Mouse (Mus musculus): ENCODE measurements at regions not wholly inside any gene's neighbourhood (a gene's known extent, or its start where the extent isn't known, plus 50 kb on each side); places are given as distances from the start of the nearest gene placed in this dataset.
"Not testable (repeated sequence)": the region's sequence is repeated elsewhere in the genome, so short reads cannot be mapped to it uniquely, and the experiment has no call there.

- Histone ChIP-seq H3K36me3 (ENCODE audit: insufficient read depth, low read length) (no peaks in the 10 kb centered on the region), H3K4me1 (replicated peaks; ENCODE audit: low read depth, low read length) (0 out of 2 replicates have a peak, but pooled peaks cover 4% of the 10 kb centered on the region), H3K4me3 (replicated peaks; ENCODE audit: low read length) (no peak overlapping the region), H3K27me3 (ENCODE audit: insufficient read depth, low read length) (peaks cover 7% of the 10 kb centered on the region), H3K9me3 (ENCODE audit: low read length) (peaks cover 15% of the 10 kb centered on the region)
- TF ChIP-seq NANOG (IDR thresholded peaks at IDR 0.05; ENCODE audit: borderline replicate concordance, low read length) (no peak), CTCF (conservative IDR thresholded peaks at IDR 0.05; ENCODE audit: low read length) (no peak), POU5F1 (IDR thresholded peaks at IDR 0.05; ENCODE audit: borderline replicate concordance, low read length) (no peak)
Measured at GRCm38 (mm10) chr4:45625633-45626032, 93.4 kb upstream of the Shb start.

- no peaks in the 10 kb centered on the region for H3K36me3 ChIP-seq (ENCODE audit: insufficient read depth, low read length)
- H3K4me3 ChIP-seq (replicated peaks; ENCODE audit: low read length) = no peak overlapping the region
- peaks cover 15% of the 10 kb centered on the region for H3K9me3 ChIP-seq (ENCODE audit: low read length)
- peak; percentile 47 for TF ChIP-seq CTCF (conservative IDR thresholded peaks at IDR 0.05; ENCODE audit: low read length)
- no peak for TF ChIP-seq POU5F1 (IDR thresholded peaks at IDR 0.05; ENCODE audit: borderline replicate concordance, low read length)
- peaks cover 10% of the 10 kb centered on the region for H3K4me1 ChIP-seq (replicated peaks; ENCODE audit: low read depth, low read length)
- peaks cover 27% of the 10 kb centered on the region for H3K27me3 ChIP-seq (ENCODE audit: insufficient read depth, low read length)
Measured at GRCm38 (mm10) chr4:45622017-45622416, 89.7 kb upstream of the Shb start.

- peaks cover 18% of the 10 kb centered on the region for H3K4me1 ChIP-seq (replicated peaks; ENCODE audit: low read depth, low read length)
- peaks cover 44% of the 10 kb centered on the region for H3K27me3 ChIP-seq (ENCODE audit: insufficient read depth, low read length)
- H3K4me3 ChIP-seq (replicated peaks; ENCODE audit: low read length) = no peak overlapping the region
- H3K36me3 ChIP-seq (ENCODE audit: insufficient read depth, low read length) = no peaks in the 10 kb centered on the region
- H3K9me3 ChIP-seq (ENCODE audit: low read length) = no peaks in the 10 kb centered on the region
- TF ChIP-seq CTCF (conservative IDR thresholded peaks at IDR 0.05; ENCODE audit: low read length) (no peak), POU5F1 (IDR thresholded peaks at IDR 0.05; ENCODE audit: borderline replicate concordance, low read length) (no peak), NANOG (IDR thresholded peaks at IDR 0.05; ENCODE audit: borderline replicate concordance, low read length) (no peak)
Measured at GRCm38 (mm10) chr4:45617126-45617525, 84.9 kb upstream of the Shb start.

DNA sequence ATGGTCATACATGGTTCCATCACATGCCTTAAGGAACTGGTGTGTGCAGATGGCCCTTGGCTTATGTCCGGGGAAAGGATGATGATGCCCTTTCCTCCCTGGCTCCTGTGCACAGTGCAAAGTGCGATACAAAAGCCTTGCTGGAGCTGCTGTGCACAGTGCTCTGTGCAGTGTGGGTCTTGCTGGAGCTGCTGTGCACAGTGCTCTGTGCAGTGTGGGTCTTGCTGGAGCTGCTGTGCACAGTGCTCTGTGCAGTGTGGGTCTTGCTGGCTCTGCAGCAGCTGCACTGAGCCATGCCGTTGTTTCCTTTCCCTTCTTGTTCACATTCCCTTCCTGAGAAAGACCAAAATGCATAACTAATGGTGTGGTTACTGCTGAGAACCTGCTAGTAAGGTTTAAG is 81.2 kb upstream of the Shb start:
- not testable (repeated sequence) for H3K9me3 ChIP-seq (ENCODE audit: low read length); H3K4me3 ChIP-seq (replicated peaks; ENCODE audit: low read length); H3K36me3 ChIP-seq (ENCODE audit: insufficient read depth, low read length)
- Histone ChIP-seq H3K4me1 (replicated peaks; ENCODE audit: low read depth, low read length) (peaks cover 11% of the 10 kb centered on the region), H3K27me3 (ENCODE audit: insufficient read depth, low read length) (peaks cover 52% of the 10 kb centered on the region)

- Histone ChIP-seq H3K4me1 (replicated peaks; ENCODE audit: low read depth, low read length) (peaks cover 10% of the 10 kb centered on the region), H3K36me3 (ENCODE audit: insufficient read depth, low read length) (no peaks in the 10 kb centered on the region), H3K4me3 (replicated peaks; ENCODE audit: low read length) (no peak overlapping the region), H3K27me3 (ENCODE audit: insufficient read depth, low read length) (peaks cover 48% of the 10 kb centered on the region), H3K9me3 (ENCODE audit: low read length) (no peaks in the 10 kb centered on the region)
- TF ChIP-seq NANOG (IDR thresholded peaks at IDR 0.05; ENCODE audit: borderline replicate concordance, low read length) (no peak), CTCF (conservative IDR thresholded peaks at IDR 0.05; ENCODE audit: low read length) (peak; percentile 69), POU5F1 (IDR thresholded peaks at IDR 0.05; ENCODE audit: borderline replicate concordance, low read length) (no peak)
Measured at GRCm38 (mm10) chr4:45612132-45612531, 79.9 kb upstream of the Shb start.

DNA sequence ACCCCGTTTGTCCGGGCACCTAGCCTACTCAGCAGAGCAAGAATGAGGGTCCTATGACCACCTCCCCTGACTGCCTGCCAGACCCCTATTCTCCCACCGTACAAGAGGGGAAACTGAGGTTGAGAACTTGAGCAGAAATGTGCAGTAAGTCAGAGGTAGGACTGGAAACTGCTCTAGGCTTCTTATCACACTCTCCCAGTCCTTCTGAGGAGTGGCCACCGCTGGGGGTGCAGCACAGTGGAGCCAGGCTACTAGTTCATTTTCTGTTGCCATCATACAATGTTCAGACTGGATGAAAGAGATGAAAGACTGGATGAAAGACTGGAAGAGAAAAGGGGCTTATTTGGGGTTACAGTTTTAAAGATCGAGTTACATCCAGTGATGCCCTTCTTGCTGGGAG is 78.7 kb upstream of the Shb start:
- TF ChIP-seq CTCF (conservative IDR thresholded peaks at IDR 0.05; ENCODE audit: low read length) = no peak
- no peak for TF ChIP-seq NANOG (IDR thresholded peaks at IDR 0.05; ENCODE audit: borderline replicate concordance, low read length)
- Histone ChIP-seq H3K9me3 (ENCODE audit: low read length) (no peaks in the 10 kb centered on the region), H3K4me3 (replicated peaks; ENCODE audit: low read length) (no peak overlapping the region), H3K36me3 (ENCODE audit: insufficient read depth, low read length) (no peaks in the 10 kb centered on the region), H3K27me3 (ENCODE audit: insufficient read depth, low read length) (peaks cover 49% of the 10 kb centered on the region), H3K4me1 (replicated peaks; ENCODE audit: low read depth, low read length) (peaks cover 4% of the 10 kb centered on the region)

- Histone ChIP-seq H3K4me3 (replicated peaks; ENCODE audit: low read length) (no peak overlapping the region), H3K4me1 (replicated peaks; ENCODE audit: low read depth, low read length) (0 out of 2 replicates have a peak, but pooled peaks cover 3% of the 10 kb centered on the region), H3K9me3 (ENCODE audit: low read length) (no peaks in the 10 kb centered on the region), H3K27me3 (ENCODE audit: insufficient read depth, low read length) (peaks cover 46% of the 10 kb centered on the region), H3K36me3 (ENCODE audit: insufficient read depth, low read length) (no peaks in the 10 kb centered on the region)
- TF ChIP-seq NANOG (IDR thresholded peaks at IDR 0.05; ENCODE audit: borderline replicate concordance, low read length) (no peak), POU5F1 (IDR thresholded peaks at IDR 0.05; ENCODE audit: borderline replicate concordance, low read length) (no peak), CTCF (conservative IDR thresholded peaks at IDR 0.05; ENCODE audit: low read length) (no peak)
Measured at GRCm38 (mm10) chr4:45606578-45606977, 74.3 kb upstream of the Shb start.

- H3K4me1 ChIP-seq (replicated peaks; ENCODE audit: low read depth, low read length) = 0 out of 2 replicates have a peak, but pooled peaks cover 3% of the 10 kb centered on the region
- no peak overlapping the region for H3K4me3 ChIP-seq (replicated peaks; ENCODE audit: low read length)
- H3K9me3 ChIP-seq (ENCODE audit: low read length) = no peaks in the 10 kb centered on the region
- no peak for TF ChIP-seq NANOG (IDR thresholded peaks at IDR 0.05; ENCODE audit: borderline replicate concordance, low read length)
- no peak for TF ChIP-seq CTCF (conservative IDR thresholded peaks at IDR 0.05; ENCODE audit: low read length)
- no peak for TF ChIP-seq POU5F1 (IDR thresholded peaks at IDR 0.05; ENCODE audit: borderline replicate concordance, low read length)
- H3K27me3 ChIP-seq (ENCODE audit: insufficient read depth, low read length) = peaks cover 40% of the 10 kb centered on the region
- no peaks in the 10 kb centered on the region for H3K36me3 ChIP-seq (ENCODE audit: insufficient read depth, low read length)
Measured at GRCm38 (mm10) chr4:45605681-45606080, 73.4 kb upstream of the Shb start.

GRCm38 (mm10) chr4:45604271-45604800 is 72.1 kb upstream of the Shb start:
- Histone ChIP-seq H3K36me3 (ENCODE audit: insufficient read depth, low read length) (no peaks in the 10 kb centered on the region), H3K9me3 (ENCODE audit: low read length) (no peaks in the 10 kb centered on the region), H3K4me3 (replicated peaks; ENCODE audit: low read length) (no peak overlapping the region), H3K27me3 (ENCODE audit: insufficient read depth, low read length) (peaks cover 37% of the 10 kb centered on the region), H3K4me1 (replicated peaks; ENCODE audit: low read depth, low read length) (0 out of 2 replicates have a peak, but pooled peaks cover 3% of the 10 kb centered on the region)
- TF ChIP-seq NANOG (IDR thresholded peaks at IDR 0.05; ENCODE audit: borderline replicate concordance, low read length) (no peak), CTCF (conservative IDR thresholded peaks at IDR 0.05; ENCODE audit: low read length) (no peak), POU5F1 (IDR thresholded peaks at IDR 0.05; ENCODE audit: borderline replicate concordance, low read length) (no peak)
